In the genomic region with DNA sequence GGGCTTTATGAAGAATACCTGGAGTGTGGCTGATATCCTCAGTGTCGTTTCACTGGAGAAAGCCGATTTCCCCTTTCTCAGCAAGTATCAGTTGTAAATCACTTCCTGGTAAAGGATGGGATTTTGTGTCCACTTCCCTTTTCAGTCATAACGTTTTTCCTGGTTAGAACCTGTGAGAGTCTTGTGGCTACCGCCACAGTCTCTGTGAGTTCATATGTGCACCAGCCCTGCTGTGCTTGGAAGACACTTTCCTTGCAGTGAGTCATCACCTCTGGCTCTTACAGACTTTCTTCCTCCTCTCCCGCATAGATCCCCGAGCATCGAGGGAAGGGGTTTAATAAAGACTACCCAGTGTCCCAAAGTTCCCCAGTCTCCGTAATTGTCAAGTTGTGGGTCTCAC, we compare ENCODE assay signal across 28 mouse cellular contexts. TPM values are rescaled to one million over a fixed set of nuclear protein-coding genes. Genes with fewer than 3 reads are reported as not detected.
DNase-seq lines count a peak whose midpoint lies in the region; ATAC-seq and TF ChIP-seq lines count a peak whose summit lies in the region.
"Had no signal": no experiment of that assay in that cellular context is flagged by ENCODE, and none has a peak within 500 bp of the region (broad histone marks: within the 10 kb centered on the region; RNA-seq: fewer than 3 reads in every experiment).

No protein-coding gene starts in this region.

- DNase-seq in brain, adult 2 months (ENCODE audit: low read depth, low spot score) = peak; percentile 32
- no peak for DNase-seq in liver
- DNase-seq in embryo, embryonic 10 days (ENCODE audit: low spot score) = no peak
- DNase-seq: adrenal gland, postnatal 10 days; adrenal gland, postnatal 36 days; cerebellum, adult 18-20 months; cerebellum, adult 9-10 months; cerebellum, postnatal 14 days; embryo, embryonic 11 days; gastrocnemius, postnatal 10 days; heart, adult 18-20 months; heart, postnatal 14 days; kidney, adult 11 months had no signal

- peak; percentile 88 for ATAC-seq in megakaryocyte progenitor cell, adult 5-6 weeks (replicated peaks; ENCODE audit: poor library complexity)
- ATAC-seq in megakaryocyte, adult 5-6 weeks (ENCODE audit: poor library complexity, severe bottlenecking) = no peak
- ATAC-seq: forebrain, embryonic 13.5 days; forebrain, embryonic 16.5 days; hindbrain, embryonic 16.5 days; intestine, embryonic 15.5 days; Patski had no signal

- H3K27ac ChIP-seq in embryonic fibroblast, embryonic 13.5 days (ENCODE audit: insufficient read depth, low read length) = peak overlapping the region; percentile 54
- H3K27ac ChIP-seq: embryonic facial prominence, embryonic 10.5 days; embryonic facial prominence, embryonic 13.5 days; forebrain, embryonic 10.5 days; forebrain, embryonic 13.5 days; heart, embryonic 13.5 days; hindbrain, embryonic 10.5 days; hindbrain, embryonic 13.5 days; intestine, embryonic 15.5 days had no signal

- TF ChIP-seq CTCF in embryonic fibroblast, embryonic 13.5 days (IDR thresholded peaks at IDR 0.05; ENCODE audit: borderline replicate concordance, insufficient read depth, low read length) = no peak

- H3K4me1 ChIP-seq in embryonic fibroblast, embryonic 13.5 days (ENCODE audit: control insufficient read depth, insufficient read depth, low read length) = no peaks in the 10 kb centered on the region; the same call in none of the 2 replicates
- H3K4me1 ChIP-seq: embryonic facial prominence, embryonic 10.5 days; embryonic facial prominence, embryonic 13.5 days; forebrain, embryonic 10.5 days; heart, embryonic 13.5 days; hindbrain, embryonic 13.5 days; intestine, embryonic 15.5 days had no signal

- TF ChIP-seq POLR2A in embryonic fibroblast, embryonic 13.5 days (IDR thresholded peaks at IDR 0.05; ENCODE audit: low read depth, low read length) = no peak

- no peak overlapping the region for H3K4me3 ChIP-seq in embryonic fibroblast, embryonic 13.5 days (ENCODE audit: insufficient read depth, low read length)
- H3K4me3 ChIP-seq: embryonic facial prominence, embryonic 10.5 days; embryonic facial prominence, embryonic 13.5 days; forebrain, embryonic 10.5 days; forebrain, embryonic 13.5 days; heart, embryonic 13.5 days; hindbrain, embryonic 10.5 days; hindbrain, embryonic 13.5 days; intestine, embryonic 15.5 days had no signal

RNA-seq across cellular contexts. Expression of a gene that starts 29.3 kb away (rescaled TPM):
- polyA plus RNA-seq in embryonic fibroblast, embryonic 13.5 days (2011; ENCODE audit: insufficient read length, low read depth, missing spikeins) = 0.67 and 1.1 TPM in 2 replicates
- total RNA-seq in megakaryocyte progenitor cell, adult 5-6 weeks (2015) = not detected in 2 replicates
- not detected in 2 replicates for total RNA-seq in megakaryocyte progenitor cell, adult 5-6 weeks (2017)
- not detected in 2 replicates for total RNA-seq in megakaryocyte, adult 5-6 weeks (2015)
- total RNA-seq in megakaryocyte, adult 5-6 weeks (2017) = not detected in 2 replicates
- polyA plus RNA-seq: G1E, Patski had no signal
